Mouse (Mus musculus) heart, postnatal 14 days (tissue): ENCODE measurements around the gene Sez6l. TPM values are rescaled to one million over a fixed set of nuclear protein-coding genes. Genes with fewer than 3 reads are reported as not detected.
A peak's percentile ranks its signal among the peaks of the same experiment; 100 is the strongest.

Experiments used
- DNase-seq, 2 experiments: peaks; one replicate each; pipeline ENCODE4 v3.0.0; 2021 to 2022
- intact Hi-C: fragments of 180-260 bp; cut with DNase I; formaldehyde crosslinking; loops from one replicate; pipeline ENCODE4 v1.15.1; 2025
- long read RNA-seq, 2 experiments: library from polyadenylated mRNA; stranded (forward); transcript quantifications; one replicate each; pipeline ENCODE4 v2.0.0; 2021
- total RNA-seq, 2 experiments: library from RNA; stranded (reverse); gene quantifications; 2 replicates each; pipeline ENCODE4 v1.2.3; 2021

Gene Sez6l
- total RNA-seq: under 1 TPM; 0.36 to 0.41 TPM
- long read RNA-seq, experiment 1, partial matches to known transcripts: 1 of 2 reads
- long read RNA-seq, experiment 1, other reads (novel, unspliced or antisense): 1 of 2 reads
- long read RNA-seq, experiment 2: 0 reads

DNA sequence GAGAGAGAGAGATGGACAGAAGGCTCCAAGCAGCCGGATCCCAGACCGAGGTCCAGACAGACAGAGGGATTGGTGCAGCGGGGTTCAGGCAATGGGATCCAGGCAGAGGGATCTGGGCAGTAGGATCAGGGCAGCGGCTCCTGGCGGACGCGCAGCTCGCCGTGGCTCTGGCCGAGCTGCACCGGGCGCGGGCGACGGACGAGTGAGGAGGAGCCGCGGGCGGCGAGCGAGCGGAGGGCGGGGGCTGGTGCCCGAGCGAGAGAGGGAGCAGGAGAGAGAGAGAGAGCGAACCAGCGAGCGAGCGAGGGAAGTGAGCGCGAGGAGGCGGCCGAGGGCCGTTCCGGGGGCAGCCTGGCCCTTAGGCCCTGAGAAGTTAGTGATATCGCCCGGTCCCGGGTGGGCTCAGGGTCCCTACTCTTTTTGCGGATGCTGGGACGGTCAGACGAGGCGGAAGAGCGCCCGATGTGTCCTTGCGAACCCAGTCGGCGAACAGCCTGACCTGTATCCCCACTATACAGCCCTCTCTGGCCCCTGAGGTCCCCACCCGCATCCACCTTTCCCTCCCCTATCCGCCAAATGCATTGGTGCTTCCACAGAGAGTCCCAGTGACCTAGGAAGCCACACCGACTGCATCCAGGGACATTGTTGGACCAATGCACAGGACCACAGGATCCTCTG lies at the start of gene Sez6l:
Sez6l (minus strand) TSS at position 193 of the 678 bp plus-strand sequence.
- intact Hi-C loops: no loop called here
- DNase-seq: peak; percentile 36 to 39

DNA sequence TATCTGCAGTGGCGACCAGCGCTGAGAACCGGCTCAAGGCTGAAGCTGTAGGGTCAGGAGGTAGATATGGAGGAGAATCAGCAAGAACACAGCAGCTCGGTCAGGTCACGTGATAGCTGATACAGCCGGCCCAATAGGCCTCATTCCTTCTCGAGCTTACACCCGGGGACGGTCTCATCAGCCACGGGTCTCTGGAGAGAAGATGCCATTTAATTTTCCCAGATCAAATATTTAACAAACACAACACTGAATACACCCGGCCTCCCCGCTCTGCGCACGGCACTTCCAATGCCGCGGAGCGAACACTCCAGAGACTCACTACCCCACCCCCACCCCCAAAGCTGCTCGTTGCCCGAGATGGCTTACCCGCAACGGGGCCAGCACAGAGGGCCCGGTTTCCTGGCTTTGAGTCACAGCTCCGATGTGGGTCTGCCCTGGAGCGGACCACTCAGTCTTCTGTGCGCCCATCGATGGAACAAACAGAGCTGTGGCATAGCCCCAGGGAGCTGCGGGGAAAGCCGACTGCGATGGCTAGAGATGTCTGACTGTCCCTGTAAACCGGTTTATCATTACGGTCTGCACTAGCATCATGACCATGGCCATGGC lies 48.7 kb upstream of the Sez6l start:
- intact Hi-C loops: no loop called here
- no peak for DNase-seq

DNA sequence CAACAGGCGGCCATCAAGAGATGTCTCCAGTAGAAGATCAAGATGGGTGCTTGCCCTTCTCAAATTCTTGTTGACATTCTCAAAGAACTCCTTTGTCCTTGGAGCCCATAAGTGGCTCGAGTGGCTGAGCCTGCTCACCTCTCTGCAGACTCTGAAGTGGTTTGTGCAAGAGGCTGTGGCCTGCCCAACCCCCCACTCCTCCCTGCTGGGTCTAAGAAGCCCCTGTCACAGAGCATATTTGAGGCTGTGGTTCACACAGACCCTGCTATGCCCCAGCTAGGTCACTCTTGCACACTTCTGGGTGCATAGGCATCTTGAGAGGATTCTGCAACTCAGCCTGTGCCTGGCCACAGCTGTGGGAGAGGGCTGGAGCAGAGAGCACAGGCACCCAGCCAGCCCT lies 46.0 kb upstream of the Sez6l start:
- intact Hi-C loops: no loop called here
- DNase-seq: no peak

DNA sequence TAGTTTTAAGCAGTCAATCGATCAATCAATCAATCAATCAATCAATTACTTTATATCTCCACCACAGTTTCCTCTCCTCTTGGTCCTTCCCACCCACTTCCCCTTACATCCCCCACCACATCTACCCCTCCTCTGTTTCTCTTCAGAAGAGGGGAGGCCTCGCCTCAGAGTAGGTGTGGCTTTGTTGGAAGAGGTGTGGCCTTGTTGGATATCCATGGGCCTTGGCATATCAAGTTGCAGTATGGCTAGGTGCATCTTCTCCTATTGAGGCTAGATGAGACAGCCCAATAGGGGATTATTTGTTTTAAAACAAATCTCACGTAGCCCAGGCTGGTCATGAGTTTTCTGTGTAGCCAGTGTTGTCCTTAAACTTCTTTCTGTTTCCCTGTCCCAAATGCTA lies 43.3 kb upstream of the Sez6l start:
- intact Hi-C loops: no loop called here
- no peak for DNase-seq

DNA sequence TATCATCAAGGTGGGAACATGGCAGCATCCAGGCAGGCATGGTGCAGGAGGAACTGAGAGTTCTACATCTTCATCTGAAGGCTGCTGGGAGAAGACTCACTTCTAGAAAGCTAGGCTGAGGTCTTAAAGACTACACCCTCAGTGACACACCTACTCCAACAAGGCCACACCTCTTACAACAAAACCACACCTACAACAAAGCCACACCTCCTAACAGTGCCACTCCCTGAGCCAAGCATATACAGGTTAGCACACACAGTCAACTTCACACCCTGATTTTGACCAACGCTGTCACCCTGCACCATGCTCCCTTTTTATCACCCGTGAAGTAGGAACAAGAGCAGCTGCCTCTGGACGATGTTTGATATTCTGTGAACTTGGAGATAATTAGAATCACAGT lies 42.4 kb upstream of the Sez6l start:
- intact Hi-C loops: no loop called here
- no peak for DNase-seq

DNA sequence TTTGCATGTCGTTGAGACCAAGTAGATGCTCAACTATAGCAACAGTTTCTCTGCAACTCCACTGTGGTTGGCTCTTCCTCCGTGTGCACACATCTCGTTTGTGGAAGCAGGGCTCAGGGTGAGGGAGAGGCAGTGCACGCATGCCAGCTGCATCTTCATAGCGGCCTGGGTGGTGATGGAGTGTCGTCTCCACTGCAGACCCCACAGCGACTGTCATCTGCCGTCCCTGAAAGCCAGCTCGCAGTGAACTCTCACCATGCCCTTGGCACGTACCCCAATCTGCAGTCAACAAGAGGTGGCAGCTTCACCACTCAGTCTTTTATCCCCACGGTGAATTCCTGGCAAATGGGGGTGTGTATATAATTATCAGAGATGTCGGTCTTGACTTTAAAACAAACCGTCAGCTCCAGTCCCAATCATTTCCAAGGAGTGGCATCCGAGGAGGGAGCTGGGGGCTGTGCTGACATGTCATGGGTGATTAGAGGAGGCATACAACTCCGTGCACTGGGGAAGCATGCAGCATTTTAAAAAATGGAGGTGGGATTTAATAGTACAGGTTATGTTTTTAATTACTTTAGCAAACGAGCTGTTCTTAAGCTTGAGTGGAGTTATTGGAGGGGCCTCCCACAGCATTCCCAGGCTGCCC lies 40.7 kb upstream of the Sez6l start:
- no peak for DNase-seq
- intact Hi-C loops: no loop called here

DNA sequence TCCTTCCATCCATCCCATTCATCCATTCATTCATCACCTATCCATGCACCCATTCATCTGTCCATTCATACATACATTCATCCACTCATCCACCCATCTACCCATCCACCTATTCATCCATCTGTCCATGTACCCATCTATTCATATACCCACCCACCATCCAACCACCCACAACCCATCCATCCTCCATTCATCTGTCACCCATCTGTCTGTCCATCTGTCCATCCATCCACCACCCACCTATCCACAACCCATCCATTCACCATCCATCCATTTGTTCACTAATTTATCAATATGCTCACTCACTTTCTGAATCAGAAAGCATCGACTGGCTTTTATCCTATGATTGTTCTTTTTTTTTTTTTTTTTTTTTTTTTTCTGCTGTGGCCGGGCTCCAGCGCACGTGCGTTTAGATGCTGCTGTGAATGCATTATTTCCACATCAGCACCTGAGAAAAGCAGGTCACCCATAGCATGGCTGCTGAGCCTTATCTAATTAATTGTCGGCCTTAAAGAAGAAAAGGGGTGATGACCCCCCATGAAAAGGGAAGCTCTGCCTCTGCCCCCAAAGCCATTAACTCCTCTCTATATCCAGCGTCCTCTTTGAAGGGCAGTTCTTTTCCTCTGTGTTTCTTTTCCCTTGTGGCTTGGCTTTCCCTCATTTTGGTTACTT lies 39.1 kb upstream of the Sez6l start:
- DNase-seq: no peak
- intact Hi-C loops: no loop called here

DNA sequence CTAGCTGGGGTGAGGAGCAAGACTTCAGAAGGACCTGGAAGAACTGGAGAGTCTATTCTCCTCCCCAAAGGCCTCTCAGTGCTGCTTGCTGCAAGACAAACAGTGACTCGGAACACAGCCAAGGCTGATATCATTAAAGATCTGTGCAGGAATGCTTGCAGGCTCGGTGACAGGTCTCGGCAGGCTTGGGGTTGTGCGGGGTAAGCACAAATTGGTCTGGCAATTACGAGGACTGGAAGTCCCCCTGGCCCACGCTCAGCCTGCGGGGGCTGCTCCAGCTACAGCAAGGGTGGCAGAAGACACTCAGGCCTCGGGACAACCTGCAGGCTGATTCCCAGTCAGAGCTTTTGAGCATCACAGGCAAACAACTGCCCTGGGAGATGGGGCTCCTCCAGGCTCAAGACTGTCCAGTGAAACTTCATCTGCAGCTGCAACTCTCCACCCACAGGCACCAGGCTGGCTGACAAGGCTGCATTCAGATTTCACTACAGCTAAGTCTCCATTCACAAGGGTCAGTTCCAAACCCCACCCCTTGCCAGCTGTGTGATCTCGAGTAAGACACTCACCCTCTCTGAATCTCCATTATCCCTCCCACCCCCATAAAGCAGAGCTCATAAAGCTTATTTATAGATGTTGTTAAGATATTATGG lies 31.0 kb upstream of the Sez6l start:
- intact Hi-C loops: no loop called here
- no peak for DNase-seq

DNA sequence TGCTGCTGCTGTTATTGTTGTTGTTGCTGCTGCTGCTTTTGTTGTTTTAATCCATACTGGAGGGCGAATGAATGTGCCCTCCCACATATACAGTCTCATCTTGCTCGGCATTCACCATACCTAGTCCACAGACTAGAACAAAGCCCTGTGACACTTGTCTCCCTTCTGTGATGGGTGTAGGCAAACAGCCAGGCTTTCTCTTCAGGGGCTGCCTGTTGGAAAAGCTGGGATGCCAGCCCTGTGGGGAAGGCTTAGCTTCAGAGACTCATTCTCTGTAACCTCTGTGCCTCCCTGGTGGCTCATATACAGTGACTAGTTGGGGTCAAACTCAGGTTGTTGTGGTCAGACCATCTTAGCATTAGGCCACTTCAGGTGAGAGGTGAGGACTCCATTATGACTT lies 30.1 kb upstream of the Sez6l start:
- intact Hi-C loops: no loop called here
- DNase-seq: no peak

DNA sequence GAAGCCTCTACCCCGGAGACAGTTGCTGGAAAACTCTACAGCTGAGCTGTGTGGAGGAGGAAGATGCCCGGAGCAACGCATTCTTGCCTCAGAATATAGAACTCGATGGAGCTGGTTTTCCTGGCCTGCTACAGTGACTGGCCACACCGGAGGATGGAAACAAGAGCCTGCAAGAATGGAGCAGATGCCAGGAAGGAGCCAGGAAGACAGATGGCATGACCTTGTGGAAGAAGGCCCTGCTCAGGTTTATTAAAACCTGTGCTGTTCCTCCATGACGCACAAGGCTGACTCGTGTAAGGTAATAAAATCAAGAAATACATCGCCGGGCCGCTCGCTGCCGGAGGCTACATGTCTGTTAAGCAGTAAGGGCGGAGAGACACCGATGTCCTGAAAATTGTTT lies 28.4 kb upstream of the Sez6l start:
- DNase-seq: no peak
- intact Hi-C loops: no loop called here

DNA sequence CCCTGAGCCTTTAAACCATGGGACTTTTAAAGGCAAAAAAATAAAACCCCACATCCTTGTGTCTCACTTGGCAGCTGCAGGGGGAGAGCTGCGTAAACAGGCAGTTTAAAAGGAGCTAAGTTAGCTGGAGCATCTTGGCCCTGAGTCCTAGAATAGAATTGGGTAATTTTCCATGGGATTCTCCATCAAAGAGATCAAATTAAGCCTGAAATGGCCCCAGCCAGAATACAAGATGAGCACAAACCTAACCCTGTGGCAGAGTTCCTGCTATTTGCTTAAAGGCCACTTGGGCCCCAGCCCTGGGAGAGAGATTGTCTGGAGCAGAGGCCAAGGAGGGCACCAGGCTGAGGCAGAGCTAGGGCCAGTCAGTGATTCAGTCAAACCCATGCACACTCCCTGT lies 27.3 kb upstream of the Sez6l start:
- intact Hi-C loops: no loop called here
- DNase-seq: no peak

DNA sequence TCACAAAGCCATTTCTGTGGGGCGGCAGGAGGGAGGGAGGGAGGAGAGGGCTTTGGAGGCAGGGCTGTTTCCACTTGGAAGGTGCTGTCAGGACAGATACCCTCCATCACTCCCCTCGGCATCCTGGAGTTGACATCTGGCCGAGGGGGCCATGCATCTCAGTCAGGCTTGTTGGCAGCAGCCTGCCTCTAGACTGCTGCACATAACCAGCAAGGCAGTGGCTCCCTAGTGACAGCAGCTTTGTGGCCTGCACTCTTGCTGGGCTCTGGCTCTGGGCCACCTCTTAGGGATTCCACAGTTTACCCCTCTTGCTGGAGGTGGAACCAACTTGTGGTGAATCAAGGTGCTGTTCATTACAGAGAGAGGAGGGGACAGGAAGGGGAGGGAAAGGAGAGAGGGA lies 26.6 kb upstream of the Sez6l start:
- intact Hi-C loops: no loop called here

DNA sequence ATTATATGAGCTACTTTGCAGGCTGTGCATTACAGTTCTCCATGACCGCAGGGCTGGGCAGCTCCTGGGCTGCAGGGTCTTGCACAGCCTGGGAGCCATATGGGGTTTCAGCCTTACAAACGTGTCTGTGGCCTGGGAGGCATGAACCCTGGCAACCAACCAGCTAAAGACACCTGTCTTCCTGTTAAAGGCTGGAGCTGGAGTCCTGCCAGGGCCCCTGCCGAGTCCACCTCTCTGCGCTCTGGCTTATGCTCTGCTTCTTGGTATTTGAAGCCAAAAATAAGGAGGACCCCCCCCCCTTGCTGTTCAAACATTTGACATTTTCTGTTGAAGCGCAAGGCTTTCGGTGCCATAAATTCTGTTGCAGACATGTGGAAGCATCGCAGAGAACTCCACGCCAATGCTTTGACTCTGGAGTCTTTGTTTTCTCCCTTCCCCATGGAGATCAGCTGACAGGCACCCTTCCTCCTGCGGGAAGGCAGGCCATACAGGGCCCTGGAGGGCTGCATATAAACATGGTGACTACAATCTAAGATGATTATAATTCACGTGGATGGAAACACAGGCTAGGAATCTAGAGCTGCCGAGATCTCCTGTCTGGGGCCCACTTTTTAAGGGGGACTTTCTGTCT lies 23.4 kb upstream of the Sez6l start:
- intact Hi-C loops: no loop called here
- DNase-seq: no peak

More for the DNA sequence above, 26.6 kb upstream of the Sez6l start:
- no peak for DNase-seq

DNA sequence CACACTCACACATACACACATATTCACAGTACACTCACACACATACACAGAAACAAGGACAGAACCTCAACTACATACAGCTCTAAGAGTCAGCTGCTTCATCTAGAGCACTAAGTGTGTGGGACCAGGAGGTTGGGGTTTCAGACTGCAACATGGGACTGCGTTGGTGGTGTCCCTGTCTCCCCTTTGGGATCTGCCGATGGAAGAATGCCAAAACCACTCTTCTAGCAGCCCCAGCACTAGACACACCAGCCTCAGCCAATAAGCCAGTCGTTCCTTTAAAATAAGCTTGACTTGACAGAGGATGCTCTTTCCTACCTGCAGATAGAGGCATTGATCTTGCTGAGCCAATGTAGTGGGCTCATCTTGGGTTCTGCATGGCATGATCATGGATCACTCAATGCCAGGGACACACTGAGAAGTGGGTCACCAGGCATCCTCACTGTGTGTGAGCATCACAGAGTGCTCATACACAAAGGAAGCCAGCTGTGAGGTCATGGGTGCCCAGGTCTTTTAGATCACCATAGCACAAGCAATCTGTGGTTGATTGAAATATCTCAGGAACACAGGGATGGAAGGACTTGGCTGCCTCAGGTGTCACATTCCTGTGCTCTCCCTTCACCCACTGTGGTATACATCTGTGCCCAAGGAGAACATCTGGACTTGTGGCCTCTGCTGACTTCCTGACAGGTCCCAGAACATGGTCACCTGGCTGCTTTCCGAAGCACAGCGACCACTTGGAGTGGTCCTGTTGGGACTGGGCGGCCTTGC lies 22.7 kb upstream of the Sez6l start:
- DNase-seq: no peak
- intact Hi-C loops: no loop called here

DNA sequence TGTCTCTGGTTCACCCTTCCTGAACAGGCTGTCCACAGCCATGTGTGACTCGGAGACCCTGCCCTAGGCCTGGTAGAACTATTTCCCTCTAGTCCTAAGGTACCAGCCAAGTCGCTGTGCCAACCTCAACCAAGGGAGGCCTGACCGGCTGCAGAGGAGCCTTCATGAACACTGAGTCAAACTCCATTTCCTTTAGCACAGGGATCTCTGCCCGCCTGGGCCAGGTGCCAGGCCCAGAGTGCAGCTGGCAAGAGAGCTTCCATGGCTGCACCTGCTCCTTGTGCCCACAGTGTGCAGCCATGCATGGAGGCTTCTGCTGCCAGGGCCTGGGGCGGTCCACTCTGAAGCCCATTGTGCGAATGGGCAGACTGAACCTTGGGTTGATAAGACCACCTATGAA lies 20.9 kb upstream of the Sez6l start:
- intact Hi-C loops: no loop called here
- DNase-seq: peak; percentile 37 to 57

DNA sequence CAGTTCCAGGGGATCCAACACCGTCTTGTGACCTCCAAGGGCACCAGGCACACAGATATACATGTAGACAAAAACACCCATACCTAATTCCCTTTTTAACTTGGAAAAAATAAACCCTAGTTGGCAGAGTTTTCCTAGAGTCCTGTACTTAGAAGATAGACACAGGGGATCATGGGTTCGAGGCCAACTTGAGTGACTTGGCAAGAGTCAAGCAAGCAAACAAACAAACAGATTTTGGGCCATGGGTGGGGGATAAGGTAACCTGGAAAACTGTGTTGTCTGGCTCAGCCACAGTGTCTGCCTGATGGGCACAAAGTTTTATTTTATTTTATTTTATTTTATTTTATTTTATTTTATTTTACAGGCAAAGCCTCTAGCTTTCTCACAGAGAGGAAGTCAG lies 20.3 kb upstream of the Sez6l start:
- intact Hi-C loops: no loop called here
- no peak for DNase-seq

DNA sequence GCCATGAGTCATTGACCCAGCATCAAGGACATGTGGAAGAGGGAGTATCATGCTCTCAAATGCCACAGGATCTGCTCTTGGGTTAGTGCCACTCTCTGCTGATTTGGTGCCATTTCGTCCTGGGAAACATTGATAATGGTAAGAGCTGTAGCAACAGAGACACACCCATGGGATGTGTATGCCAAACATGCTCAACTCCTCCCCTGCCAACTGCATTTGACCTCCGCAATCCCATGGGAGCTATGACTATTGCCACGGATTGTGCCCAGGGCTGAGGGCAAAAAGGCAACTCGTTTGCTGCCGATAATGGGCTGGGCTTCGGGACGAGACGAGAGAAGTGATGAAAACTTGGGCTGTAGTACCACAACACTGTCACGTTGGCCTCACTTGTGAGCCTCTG lies 19.7 kb upstream of the Sez6l start:
- intact Hi-C loops: no loop called here
- DNase-seq: no peak

DNA sequence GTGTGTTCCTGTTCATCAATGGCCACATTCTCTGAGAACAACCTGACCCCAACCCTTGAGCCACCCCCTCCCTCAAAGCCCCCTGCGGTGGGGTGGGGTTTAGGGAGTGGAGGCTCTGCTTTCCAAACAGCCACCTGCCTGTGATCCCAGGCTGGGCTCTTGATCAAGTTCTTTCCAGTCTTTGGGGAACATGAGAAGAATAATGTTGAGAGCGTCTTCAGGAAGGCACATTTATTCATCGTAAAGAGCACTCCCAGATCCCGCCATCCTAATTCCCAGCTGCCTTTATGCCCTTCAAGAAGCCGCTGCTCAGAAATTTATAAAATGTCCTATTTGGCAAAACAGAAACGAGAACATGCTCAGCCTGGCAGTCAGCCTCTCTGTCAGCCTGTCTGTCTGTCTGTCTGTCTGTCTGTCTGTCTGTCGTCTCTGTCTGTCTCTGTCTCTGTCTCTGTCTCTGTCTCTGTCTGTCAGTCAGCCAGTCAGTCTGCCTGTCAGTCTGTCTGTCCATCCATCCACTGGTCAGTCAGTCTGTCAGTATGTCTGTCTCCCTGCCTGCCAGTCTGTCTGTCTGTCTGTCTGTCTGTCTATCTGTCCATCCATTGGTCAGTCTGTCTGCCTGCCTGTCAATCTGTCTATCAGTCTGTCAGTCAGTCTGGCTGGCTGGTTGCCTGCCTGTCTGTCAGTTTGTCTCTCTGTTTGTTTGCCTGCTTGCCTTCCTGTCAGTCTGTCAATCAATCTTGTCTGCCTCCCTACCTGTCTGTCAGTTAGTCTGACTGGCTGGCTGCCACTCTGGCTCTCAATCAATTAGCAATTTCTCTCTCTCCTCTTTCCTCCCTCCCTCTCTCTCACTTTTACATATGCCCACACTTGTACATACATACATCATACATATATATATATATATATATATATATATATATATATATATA lies 19.0 kb upstream of the Sez6l start:
- no peak for DNase-seq
- intact Hi-C loops: no loop called here

DNA sequence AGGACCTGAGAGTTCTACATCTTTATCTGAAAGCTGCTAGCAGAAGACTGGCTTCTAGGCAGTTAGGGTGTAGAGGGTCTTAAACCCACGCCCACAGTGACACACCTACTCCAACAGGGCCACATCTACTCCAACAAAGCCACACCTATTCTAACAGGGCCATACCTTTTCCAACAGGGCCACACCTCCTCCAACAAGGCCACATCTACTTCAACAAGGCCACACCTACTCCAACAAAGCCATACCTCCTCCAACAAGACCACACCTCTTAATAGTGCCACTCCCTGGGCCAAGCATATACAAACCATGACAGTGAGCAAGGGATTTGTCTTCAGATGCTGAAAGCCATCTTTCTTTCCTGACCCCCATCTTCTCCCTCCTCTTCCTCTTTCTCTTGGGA lies 14.7 kb upstream of the Sez6l start:
- DNase-seq: no peak

More for the DNA sequence above, 14.7 kb upstream of the Sez6l start:
- intact Hi-C loops: no loop called here
